Mouse (Mus musculus) cerebellum, postnatal 25 days (tissue): ENCODE results near the gene Lyrm7.

Source experiments
- DNase-seq, 2 experiments: peaks; one replicate each; pipeline ENCODE4 v3.0.0; 2021; ENCODE audit warnings: mixed read lengths in 2 of 2

Lyrm7 gene

GRCm38 (mm10) chr11:54793173-54793572, 67.5 kb downstream of the Lyrm7 start:
- DNase-seq, result no peak

- no peak for DNase-seq
Measured at GRCm38 (mm10) chr11:54791458-54791857, 69.3 kb downstream of the Lyrm7 start.

GRCm38 (mm10) chr11:54787488-54788474, 72.9 kb downstream of the Lyrm7 start, which contains the start of gene Cdc42se2:
Gene Cdc42se2 (minus strand): TSS chr11:54787675.
- DNase-seq, result peak; percentile 95 to 98

- peak; percentile 65 to 70 for DNase-seq
Measured at GRCm38 (mm10) chr11:54786858-54787487, 73.7 kb downstream of the Lyrm7 start.

- no peak for DNase-seq
Measured at GRCm38 (mm10) chr11:54785566-54785965, 75.2 kb downstream of the Lyrm7 start.

GRCm38 (mm10) chr11:54784436-54784835, 76.3 kb downstream of the Lyrm7 start:
- no peak for DNase-seq

- no peak for DNase-seq
Measured at GRCm38 (mm10) chr11:54782253-54782652, 78.5 kb downstream of the Lyrm7 start.

- no peak for DNase-seq
Measured at GRCm38 (mm10) chr11:54779946-54780345, 80.8 kb downstream of the Lyrm7 start.

- DNase-seq, result no peak
Measured at GRCm38 (mm10) chr11:54778131-54778844, 82.4 kb downstream of the Lyrm7 start.

- no peak for DNase-seq
Measured at GRCm38 (mm10) chr11:54777387-54778130, 83.2 kb downstream of the Lyrm7 start.
